Mouse (Mus musculus) megakaryocyte, embryonic 14.5 days (primary cell): Measurements from ENCODE around the gene Ggt7.

Experiments
- FLI1 ChIP-seq: IDR thresholded peaks from 2 replicates; pipeline ENCODE4 v1.6.1; 2012; ENCODE audit warnings: low read length, inconsistent platforms, mixed read lengths
- GATA1 ChIP-seq: IDR thresholded peaks from 3 replicates; pipeline ENCODE4 v1.6.1; 2012; ENCODE audit warnings: mixed read lengths, low read length, inconsistent platforms, borderline replicate concordance

GRCm38 (mm10) chr2:155443446-155443845, 74.6 kb downstream of the Ggt7 start:
- TF ChIP-seq FLI1 = no peak
- no peak for TF ChIP-seq GATA1
